Mouse (Mus musculus) kidney, postnatal 36 days (tissue): ENCODE measurements around the gene Lrrc32.
A peak's percentile ranks its signal among the peaks of the same experiment; 100 is the strongest.

Experiments used
- DNase-seq, 2 experiments: peaks; one replicate each; pipeline ENCODE4 v3.0.0; 2021 to 2022; ENCODE audit warnings: mixed read lengths in 2 of 2

Lrrc32 gene

GRCm38 (mm10) chr7:98488398-98489130 lies 519 bp upstream of the Lrrc32 start:
- DNase-seq: no peak

- DNase-seq: peak; percentile 82 to 92
Observed at GRCm38 (mm10) chr7:98489623-98490084, 571 bp downstream of the Lrrc32 start.

GRCm38 (mm10) chr7:98490328-98490727 lies 1.2 kb downstream of the Lrrc32 start:
- no peak for DNase-seq

- no peak for DNase-seq
Observed at GRCm38 (mm10) chr7:98490911-98491310, 1.8 kb downstream of the Lrrc32 start.

- peak in 1 of 2 experiments; percentile 37 for DNase-seq
Observed at GRCm38 (mm10) chr7:98491451-98492200, 2.5 kb downstream of the Lrrc32 start.

- no peak for DNase-seq
Observed at GRCm38 (mm10) chr7:98492331-98492730, 3.2 kb downstream of the Lrrc32 start.

- peak; percentile 68 to 70 for DNase-seq
Observed at GRCm38 (mm10) chr7:98493307-98493706, 4.2 kb downstream of the Lrrc32 start.

GRCm38 (mm10) chr7:98493901-98494480 lies 4.9 kb downstream of the Lrrc32 start:
- DNase-seq: no peak

GRCm38 (mm10) chr7:98495591-98495990 lies 6.5 kb downstream of the Lrrc32 start:
- DNase-seq: no peak

GRCm38 (mm10) chr7:98497451-98497850 lies 8.4 kb downstream of the Lrrc32 start:
- DNase-seq: no peak

- no peak for DNase-seq
Observed at GRCm38 (mm10) chr7:98498101-98498500, 9.0 kb downstream of the Lrrc32 start.

GRCm38 (mm10) chr7:98498656-98499560 lies 9.8 kb downstream of the Lrrc32 start:
- DNase-seq: peak; percentile 59 to 71

GRCm38 (mm10) chr7:98499561-98500292 lies 10.6 kb downstream of the Lrrc32 start:
- DNase-seq: no peak

GRCm38 (mm10) chr7:98500470-98500869 lies 11.4 kb downstream of the Lrrc32 start:
- peak in 1 of 2 experiments; percentile 50 for DNase-seq

- DNase-seq: no peak
Observed at GRCm38 (mm10) chr7:98501078-98501477, 12.0 kb downstream of the Lrrc32 start.

GRCm38 (mm10) chr7:98502921-98503320 lies 13.8 kb downstream of the Lrrc32 start:
- DNase-seq: no peak

- peak; percentile 54 to 60 for DNase-seq
Observed at GRCm38 (mm10) chr7:98503951-98504647, 15.0 kb downstream of the Lrrc32 start.

GRCm38 (mm10) chr7:98504726-98505314 lies 15.7 kb downstream of the Lrrc32 start:
- DNase-seq: no peak

- DNase-seq: no peak
Observed at GRCm38 (mm10) chr7:98505664-98506063, 16.6 kb downstream of the Lrrc32 start.
